Mouse (Mus musculus): ENCODE measurements around the gene Atg7. TPM values are rescaled to one million over a fixed set of nuclear protein-coding genes. Genes with fewer than 3 reads are reported as not detected.

Atg7 gene
- total RNA-seq, 2 experiments from 2014 or later, result 23.3 to 28.4 TPM

GRCm38 (mm10) chr6:114787606-114788005, 144.7 kb downstream of the Atg7 start:
- DNase-seq, result no peak

- no peak for DNase-seq
Measured at GRCm38 (mm10) chr6:114788663-114789062, 145.8 kb downstream of the Atg7 start.

- no peak for DNase-seq
Measured at GRCm38 (mm10) chr6:114790084-114790483, 147.2 kb downstream of the Atg7 start.

GRCm38 (mm10) chr6:114790902-114791301, 148.0 kb downstream of the Atg7 start:
- no peak for DNase-seq

DNA sequence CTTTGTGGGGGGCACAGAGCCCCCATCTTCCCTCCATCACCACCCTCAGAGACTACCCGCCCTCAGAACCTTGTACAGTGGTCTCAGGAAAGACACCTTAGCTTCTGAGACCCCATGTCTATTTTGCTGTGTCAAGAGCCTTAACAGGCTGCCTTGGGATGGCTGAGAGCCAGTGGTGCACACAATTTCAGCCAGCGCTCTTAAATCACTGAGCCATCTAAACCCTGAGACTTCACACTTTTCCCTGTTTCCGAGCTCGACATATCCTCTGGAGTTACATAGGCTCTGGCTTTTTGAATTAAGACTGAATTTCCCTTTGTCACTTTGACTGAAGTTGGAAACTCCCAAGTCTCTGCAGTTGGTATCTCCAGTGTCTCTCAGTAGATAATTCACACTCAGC, 148.9 kb downstream of the Atg7 start:
- no peak for DNase-seq

DNA sequence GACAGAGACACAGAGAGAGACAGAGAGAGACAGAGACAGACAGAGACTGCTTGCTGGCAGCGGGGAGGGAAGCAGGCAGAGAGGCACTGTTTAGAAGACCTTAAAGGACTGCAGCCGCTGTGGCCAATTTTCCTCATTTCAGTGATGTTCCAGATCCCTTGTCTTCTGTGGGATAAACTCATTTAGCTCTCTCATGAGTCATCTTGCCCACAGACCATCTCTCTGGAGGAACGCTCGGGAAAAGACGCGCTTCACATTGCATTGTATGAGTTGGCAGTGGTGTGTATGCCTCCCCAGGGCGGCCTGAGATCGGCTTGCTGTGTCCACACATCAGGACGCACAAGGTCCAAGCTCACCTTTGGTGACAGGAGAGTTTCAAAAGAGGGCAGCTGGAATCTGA, 151.8 kb downstream of the Atg7 start:
- no peak for DNase-seq

DNA sequence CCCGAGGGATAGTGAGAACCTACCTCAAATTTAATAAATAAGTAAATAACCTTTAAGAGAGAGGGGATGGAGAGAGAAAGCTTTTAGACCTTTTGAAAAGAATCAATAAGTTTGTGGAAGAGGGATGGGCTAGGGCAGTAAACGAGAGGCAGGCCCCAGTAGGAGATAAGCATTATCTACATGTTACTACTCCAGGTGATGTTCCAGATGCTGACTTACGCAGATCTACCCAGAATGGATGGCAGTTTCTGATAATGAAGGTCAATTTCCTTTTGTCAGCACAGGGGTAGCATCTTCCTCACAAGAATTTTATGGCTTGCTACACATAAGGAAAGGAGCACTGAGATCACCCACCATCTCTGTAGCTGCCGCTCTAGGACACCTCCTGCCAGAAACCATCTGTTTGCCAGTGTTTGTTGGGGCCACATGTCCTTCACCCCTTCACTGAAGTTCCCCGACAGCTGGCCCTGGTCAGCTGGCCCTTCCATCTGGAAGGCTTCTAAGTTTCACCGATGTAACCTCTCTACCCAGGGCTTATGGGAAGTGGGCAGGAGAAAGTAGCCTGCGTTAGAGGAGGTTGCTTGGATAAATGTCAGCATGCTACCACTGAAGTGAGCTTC, 152.9 kb downstream of the Atg7 start:
- no peak for DNase-seq

DNA sequence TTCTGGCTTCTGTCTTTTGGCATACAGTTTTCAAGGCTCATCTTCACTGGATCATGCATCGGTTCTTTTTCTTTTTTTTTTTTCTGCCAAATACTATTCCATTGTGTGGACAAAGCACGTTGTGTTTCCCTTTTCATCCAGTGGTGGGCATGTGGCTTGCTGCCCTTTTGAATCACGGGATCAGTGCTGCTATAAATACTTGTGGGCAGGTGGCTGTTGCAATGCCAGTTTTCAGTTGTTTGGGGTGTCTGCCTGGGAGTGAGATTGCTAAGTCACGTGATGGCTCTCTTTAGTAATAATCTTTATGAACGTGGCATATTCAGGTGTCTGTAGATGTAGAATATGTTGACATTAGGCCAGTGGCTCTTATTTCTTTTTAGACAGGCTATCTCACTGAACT, 155.0 kb downstream of the Atg7 start:
- DNase-seq, result no peak

- no peak for DNase-seq
Measured at GRCm38 (mm10) chr6:114798715-114799114, 155.8 kb downstream of the Atg7 start.

GRCm38 (mm10) chr6:114800291-114800965, 157.5 kb downstream of the Atg7 start:
- no peak for DNase-seq

DNA sequence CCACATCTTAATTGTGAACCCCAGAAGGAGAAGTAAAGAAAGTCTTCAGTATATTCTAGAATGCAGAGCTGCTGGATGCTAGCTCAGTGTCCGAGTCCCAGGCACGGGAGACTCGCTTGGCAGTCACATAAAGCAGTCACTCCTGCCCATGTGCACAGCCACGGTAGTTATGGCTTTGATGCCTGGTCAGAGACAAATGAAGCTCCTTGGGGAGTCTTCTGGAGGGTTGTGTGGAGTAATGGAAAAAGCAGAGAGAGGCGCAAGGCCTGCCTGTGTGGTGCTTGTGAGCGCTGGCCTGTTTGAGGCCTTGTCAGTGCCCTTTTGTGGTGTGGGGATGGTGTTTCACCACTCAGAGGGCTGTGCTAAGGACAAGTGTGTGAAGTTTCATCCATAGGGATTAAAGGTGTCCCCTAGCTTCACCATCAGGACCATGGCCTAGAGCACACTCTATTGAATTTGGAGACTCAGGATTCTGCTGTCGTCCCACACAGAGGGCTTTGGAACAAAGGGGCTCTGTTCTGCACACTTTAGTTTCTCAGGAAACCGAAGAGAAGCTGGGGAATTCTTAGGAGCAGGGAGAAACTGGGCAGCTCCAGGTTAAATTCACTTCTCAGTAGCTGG, 161.1 kb downstream of the Atg7 start:
- no peak for DNase-seq

DNA sequence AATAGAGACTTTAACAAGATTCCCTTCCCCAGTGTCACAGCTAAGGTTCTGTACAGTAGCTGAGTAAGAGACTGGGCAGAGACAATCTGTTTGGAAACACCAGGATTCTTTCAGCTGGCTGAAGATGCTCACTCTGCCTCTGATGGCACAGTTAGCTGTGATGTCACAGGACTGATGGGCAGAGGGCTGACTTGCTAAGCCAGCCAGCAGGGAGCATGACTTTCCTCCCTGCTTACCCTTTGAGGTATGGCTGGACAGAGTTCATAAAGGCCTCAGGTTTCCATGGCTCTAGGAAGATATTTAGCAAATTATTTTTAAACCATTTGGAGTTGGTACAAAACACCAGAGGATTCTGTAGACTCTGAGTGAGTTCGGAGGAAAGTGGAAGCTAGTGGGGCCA, 162.0 kb downstream of the Atg7 start:
- DNase-seq, result no peak

- no peak for DNase-seq
Measured at GRCm38 (mm10) chr6:114805927-114806326, 163.0 kb downstream of the Atg7 start.

DNA sequence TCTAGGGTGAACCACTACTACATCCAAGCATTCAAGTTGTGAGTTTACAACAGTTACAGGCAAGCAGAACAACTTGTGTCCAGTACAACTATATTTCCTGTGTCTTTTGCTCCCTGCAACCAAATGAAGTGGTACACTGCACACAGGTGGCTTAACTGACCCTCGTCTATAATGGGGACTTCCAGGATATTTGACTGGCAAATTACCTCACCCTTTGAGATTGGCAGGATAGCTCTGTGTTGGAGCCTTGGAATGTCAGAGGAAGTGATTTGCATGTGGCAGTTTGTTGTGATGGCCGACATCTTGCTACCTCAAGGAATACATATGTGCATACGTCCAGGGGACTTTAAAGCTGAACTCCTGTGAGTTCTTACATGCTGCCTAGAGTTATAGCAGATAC, 164.6 kb downstream of the Atg7 start:
- no peak for DNase-seq

GRCm38 (mm10) chr6:114808654-114809430, 165.9 kb downstream of the Atg7 start:
- no peak for DNase-seq

DNA sequence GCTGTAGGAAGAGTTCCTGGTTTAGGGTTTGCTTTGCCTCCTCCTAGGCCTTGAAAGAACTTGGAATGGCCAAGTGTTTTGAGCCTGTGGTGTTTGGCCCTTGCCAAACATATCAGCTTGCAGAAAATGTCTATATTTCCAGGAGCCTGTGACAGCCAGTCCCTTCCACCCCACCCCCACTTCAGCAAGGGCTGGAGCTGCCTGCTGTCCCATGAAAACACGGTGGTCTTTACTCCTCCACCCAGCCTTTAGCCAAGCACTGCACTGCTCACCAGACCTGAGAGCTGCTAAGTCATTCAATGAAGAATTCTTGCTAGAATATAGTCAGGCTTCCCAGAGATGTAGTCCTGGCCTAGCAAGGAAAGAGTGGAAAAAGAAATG, 166.5 kb downstream of the Atg7 start:
- DNase-seq, result no peak

DNA sequence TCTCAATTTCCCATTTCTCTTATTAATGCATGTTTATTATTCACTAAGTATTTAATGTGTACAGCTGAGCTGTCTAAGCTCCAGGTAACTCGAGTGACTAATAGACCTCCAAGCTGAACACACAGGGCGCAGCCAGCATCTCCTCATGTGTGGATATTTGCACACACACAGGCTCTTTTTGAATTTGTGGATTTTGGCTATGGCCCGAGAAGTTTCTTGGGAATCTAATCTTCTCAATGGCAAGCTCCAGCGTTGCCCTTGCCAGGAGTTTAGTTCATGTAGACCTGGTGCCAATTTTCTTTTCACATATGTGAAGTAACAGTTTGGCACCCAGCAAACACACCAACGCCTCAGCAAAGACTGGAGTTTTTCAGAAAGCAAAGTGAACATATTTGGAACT, 169.4 kb downstream of the Atg7 start:
- no peak for DNase-seq

DNA sequence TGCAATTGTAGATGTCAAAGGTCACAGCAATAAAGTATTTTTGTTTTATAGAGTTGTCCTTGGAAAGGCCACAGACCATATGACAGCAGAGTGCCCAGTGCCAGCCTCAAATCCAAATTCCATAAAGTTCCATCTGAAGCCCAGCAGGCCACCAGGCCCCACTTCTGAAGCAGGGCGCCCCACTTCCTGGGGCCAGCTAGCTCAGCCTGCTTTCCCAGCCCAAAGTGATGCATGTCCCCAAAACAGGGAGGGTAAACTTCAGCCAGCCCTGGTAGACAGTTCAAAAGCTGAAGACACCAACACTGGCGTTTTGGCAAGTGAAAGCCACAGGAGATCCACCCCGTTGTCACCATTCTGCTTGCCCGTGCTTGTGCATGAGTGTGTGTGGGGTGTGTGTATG, 169.9 kb downstream of the Atg7 start:
- no peak for DNase-seq

DNA sequence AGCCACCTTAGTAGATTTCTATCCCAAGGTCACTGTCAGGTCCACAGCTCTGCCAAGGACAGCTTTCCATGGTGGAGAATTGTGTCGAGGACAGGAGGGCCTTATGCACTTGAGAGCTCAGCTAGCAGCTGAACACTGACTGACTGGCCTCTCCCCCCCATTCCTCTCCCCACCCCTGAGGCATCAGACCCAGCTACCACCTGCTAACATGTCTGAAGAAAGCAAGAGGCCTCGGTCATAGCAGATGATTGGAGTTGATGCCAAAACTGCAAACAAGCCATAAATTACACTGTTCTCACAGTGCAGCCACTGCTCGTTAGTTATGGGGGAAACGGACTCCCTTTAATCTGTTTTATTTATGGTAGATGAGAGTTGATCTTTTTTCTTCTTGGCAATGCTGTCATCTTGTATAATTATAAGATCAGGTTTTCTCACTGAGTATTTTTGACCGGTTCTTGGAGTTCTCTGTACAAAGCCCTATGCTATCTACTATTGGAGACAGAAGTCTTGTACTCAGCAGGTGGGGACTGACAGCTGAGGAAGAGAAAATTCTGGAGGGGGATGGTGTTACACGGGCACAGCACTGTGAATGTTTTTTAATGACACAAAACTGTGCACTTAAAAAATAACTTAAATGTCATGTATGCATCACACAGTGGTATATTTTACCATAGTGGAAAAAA, 171.4 kb downstream of the Atg7 start:
- no peak for DNase-seq

DNA sequence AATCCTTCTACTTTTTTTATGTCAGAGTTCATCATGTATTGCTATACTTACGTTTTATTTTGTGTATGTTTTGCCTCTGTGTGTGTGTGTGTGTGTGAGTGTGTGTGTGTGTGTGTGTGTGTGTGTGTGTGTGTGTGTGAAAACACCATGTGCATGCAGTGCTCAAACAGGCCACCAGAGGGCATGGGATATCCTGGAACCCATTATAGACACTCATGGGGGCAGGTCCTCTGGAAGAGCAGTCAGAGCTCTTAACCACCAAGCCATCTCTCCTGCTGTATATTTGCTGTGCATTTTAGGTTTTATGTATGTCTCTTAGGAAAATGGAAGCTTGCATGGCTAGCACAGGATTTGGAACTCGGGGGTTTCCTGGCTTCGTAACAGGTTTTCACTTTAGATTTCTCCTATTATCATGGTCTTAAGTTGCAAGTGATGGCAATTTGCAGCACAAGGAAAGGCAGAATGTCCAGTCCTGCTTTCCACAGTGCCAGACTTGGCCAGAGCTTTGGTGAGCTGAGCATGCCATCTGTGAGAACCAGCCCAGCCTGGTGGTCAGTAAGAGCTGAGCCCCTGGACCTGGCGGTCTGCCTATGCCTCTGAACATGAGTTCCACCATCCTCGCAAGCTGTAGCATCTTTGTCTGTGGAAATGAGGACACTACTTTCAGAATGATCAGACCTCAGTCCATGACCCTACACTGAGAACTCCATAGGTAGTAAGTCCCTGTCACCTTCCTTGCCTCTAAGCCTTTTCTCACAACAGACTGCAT, 172.2 kb downstream of the Atg7 start:
- DNase-seq, result no peak

DNA sequence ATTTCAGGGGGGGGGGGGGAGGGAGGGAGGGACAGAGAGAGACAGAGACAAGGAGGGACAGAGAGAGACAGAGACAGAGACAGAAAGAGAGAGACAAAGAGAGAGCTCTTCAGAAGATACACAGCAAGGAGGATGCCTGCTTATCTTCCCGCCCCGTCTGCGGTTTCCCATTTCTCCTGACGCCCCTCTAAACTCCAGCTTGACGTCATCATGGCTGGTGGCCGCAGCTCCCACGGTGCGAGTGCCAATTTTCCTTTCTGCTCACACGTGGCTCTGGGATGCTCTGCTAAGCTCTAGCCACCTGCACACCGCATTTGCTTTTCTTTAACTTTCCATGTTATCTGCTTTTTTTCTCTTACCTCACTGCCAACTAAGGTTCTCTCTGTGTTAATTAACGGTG, 175.1 kb downstream of the Atg7 start:
- no peak for DNase-seq

- DNase-seq, result no peak
Measured at GRCm38 (mm10) chr6:114818471-114818870, 175.6 kb downstream of the Atg7 start.
